Mouse (Mus musculus) NIH3T3 (cell line): ENCODE measurements around the gene Tmppe.

Experiments used
- DNase-seq: peaks from one replicate; pipeline ENCODE4 v3.0.0-alpha.2; 2012; ENCODE audit warnings: low read depth

The Tmppe gene

DNA sequence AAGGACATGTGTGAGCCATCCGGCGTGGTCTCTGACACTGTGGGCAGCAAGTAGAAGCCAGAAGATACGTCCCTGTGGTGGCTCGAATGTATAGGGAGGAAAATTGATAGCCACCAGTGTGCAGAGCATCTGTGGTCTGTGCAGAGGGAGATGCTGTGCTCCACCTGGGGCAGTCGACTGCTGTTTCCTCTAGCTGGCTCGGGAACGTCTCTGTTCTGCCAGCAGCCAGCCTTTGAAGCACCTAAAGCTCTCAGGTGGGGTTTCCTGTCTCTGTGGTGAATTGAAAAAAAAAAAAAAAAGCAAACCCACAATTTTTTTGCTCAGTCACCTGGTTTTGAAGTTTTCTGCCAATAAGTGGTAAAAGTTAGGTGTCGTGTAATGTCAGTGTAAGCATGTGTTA, 42.4 kb downstream of the Tmppe start:
- DNase-seq, result no peak

DNA sequence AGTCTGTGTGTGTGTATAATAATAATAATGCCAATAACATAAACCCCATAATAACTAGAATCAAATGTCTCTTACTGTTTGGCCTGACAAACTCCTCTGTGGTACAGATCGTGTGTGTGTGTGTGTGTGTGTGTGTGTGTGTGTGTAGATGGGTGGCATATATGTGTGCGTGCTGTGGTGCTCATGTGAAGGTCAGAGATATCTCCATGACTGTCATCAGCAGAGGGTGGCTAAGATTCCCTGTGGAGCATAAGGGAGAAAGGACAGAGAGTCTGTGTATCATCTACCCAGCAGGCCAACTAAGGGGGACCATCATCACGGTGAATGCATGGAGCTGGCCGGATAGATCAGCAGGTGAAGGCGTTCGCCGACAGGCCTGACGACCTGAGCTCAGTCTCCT, 46.0 kb downstream of the Tmppe start:
- no peak for DNase-seq

DNA sequence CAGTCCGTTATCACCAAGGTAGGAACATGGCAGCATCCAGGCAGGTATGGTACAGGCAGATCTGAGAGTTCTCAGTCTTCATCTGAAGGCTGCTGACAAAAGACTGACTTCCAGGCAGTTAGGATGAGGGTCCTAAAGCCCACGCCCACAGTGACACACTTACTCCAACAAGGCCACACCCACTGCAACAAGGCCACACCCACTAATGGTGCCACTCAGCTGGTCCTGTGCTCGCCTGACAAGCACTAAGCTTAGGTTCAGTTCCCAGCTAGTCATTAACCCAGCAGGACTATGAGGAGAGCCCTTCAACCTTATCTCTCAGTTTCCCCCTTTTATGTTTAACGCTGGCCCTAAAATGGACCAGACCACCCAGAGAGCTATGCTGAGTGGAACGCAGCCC, 47.8 kb downstream of the Tmppe start:
- DNase-seq, result no peak

DNA sequence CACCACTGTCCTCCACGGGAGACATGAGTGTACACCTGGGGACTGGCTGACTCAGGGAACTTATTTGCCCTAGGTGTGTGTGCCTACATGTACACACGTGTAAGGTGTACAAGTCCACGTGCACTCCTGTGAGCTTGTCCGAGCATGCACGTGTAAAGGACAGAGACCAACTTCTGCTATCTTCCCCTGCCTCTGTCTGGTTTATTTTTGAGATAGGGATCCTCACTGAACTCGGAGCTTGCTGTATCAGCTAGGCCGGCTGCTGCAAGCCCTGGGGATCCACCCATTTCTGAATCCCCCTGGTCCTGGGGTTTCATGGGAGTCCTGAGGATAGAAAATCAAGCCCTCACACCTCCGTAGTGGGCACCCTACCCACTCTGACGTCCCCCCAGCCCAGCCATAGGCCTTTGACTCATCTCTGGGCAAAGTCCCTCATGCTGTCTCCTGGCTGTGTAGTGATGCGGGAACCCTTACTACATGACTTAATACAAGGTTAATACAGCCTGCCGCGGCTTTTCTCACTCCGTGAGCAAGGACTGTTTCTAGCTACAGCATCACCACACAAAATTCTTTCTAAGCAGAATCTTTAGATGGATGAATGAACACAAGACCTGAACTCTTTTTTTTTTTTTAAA, 48.3 kb downstream of the Tmppe start:
- DNase-seq, result no peak

DNA sequence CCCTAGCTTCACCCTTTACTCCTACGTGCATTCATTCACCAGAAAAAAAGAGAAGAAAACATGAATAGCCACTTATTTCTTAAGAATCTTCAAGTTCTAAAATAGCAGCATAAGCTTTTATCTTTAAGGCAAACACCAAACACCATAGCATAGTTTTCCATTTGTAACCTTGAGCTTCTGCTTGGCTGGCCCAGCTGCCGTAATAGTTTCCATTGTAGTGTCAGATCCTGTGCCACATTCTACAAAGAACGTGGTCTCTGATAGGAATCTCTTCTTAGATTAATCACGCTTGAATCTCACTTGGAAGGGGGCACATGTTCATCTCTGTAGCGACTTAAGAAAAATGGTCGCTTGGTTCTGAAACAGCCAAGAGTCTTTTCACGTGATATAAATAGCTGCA, 50.7 kb downstream of the Tmppe start:
- DNase-seq, result no peak

DNA sequence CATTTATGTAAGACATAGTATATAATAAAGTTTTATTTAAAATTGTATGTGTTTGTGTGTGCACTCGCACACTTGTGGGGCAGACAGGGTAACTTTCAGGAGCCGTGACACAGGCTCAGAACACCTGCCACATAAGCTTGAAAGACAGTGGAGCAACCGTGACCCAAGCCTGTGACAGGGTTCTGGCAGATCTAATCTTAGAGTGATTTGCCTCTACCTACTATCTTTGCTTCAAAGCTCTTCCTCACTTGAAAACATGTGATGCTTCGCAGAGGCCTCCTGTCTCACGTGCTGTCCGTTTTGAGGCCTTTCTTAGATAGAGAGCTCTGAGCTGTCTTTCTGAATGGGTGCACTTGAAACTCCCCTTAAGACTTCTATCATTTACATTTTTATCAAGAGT, 51.5 kb downstream of the Tmppe start:
- DNase-seq, result no peak

DNA sequence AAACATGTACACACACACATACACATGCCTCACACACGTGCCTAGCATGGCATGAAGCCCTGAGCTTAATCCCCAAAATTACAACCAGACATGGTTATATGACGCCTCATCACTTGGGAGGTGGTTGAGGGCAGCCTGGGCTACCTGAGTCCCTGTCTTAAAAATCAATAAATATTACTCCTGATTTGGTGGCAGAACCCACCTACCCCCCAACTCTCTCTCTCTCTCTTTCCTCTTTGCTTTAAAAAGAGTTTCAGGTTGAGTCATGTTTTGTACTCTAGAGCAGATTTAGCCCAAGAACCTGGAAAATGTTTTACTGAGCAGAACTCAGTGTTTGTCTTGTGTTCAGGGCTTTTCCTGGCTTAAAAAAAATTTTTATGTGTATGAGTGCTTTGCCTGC, 54.5 kb downstream of the Tmppe start:
- DNase-seq, result no peak
